ENCODE assay signal across 13 mouse cellular contexts in the genomic region with DNA sequence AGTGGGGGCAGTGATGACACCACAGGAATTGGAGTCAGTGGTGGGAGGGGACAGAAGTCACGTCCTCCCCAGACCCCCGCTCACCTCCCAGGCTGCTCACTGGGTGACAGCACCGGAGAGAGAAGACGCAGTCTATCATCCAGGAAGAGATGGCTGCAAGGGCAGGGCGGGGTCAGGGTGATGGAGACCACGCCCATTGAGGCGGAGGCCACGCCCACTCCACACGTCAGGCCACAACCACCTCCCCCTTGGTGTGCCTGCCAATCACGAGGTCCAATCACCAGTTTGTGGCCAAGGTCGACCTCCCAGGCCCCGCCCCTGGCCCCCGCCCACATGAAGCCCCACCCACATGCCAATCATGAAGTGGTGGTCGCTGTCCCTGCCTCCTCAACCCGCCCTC. TPM values are rescaled to one million over a fixed set of nuclear protein-coding genes. Genes with fewer than 3 reads are reported as not detected.
DNase-seq lines count a peak whose midpoint lies in the region; ATAC-seq and TF ChIP-seq lines count a peak whose summit lies in the region.
"Had no signal": no experiment of that assay in that cellular context is flagged by ENCODE, and none has a peak within 500 bp of the region (broad histone marks: within the 10 kb centered on the region; RNA-seq: fewer than 3 reads in every experiment).

No protein-coding gene starts in this region.

- TF ChIP-seq CTCF in lung, postnatal 0 days (IDR thresholded peaks at IDR 0.05) = no peak

- peaks cover 4% of the 10 kb centered on the region; the same call in 1 of the 2 replicates for H3K9me3 ChIP-seq in lung, postnatal 0 days (ENCODE audit: low read length)
- peaks cover 79% of the 10 kb centered on the region for H3K9me3 ChIP-seq in embryonic facial prominence, embryonic 10.5 days

- no peaks in the 10 kb centered on the region for H3K4me1 ChIP-seq in lung, postnatal 0 days (ENCODE audit: insufficient read depth, low read depth, low read length)
- H3K4me1 ChIP-seq in embryonic facial prominence, embryonic 10.5 days = no peaks in the 10 kb centered on the region
- H3K4me1 ChIP-seq: forebrain, embryonic 13.5 days; neural tube, embryonic 15.5 days had no signal

- no peak overlapping the region for H3K27ac ChIP-seq in lung, postnatal 0 days (ENCODE audit: low read length)
- no peak overlapping the region for H3K27ac ChIP-seq in embryonic facial prominence, embryonic 10.5 days (replicated peaks)
- H3K27ac ChIP-seq: forebrain, embryonic 13.5 days; neural tube, embryonic 15.5 days had no signal

- H3K9ac ChIP-seq in lung, postnatal 0 days (replicated peaks; ENCODE audit: low read depth) = no peak overlapping the region
- H3K9ac ChIP-seq: forebrain, embryonic 13.5 days; neural tube, embryonic 15.5 days had no signal

- 78% methylated on average over 15 of the region's 15 CpGs for WGBS in lung, postnatal 0 days
- 79% methylated on average over 14 of the region's 15 CpGs for WGBS in embryonic facial prominence, embryonic 10.5 days

- no peak for ATAC-seq in cerebellum, adult (ENCODE audit: insufficient number of reproducible peaks, low FRiP score, low TSS enrichment)
- ATAC-seq in lung, postnatal 0 days = no peak
- ATAC-seq: forebrain, embryonic 13.5 days had no signal

- no peak overlapping the region for H3K4me2 ChIP-seq in lung, postnatal 0 days (replicated peaks; ENCODE audit: low read depth, low read length)
- H3K4me2 ChIP-seq: forebrain, embryonic 13.5 days; heart, embryonic 11.5 days; neural tube, embryonic 15.5 days had no signal

- TF ChIP-seq EP300 in lung, postnatal 0 days (IDR thresholded peaks at IDR 0.05) = no peak

- H3K4me3 ChIP-seq in lung, postnatal 0 days (ENCODE audit: low read depth, low read length) = no peak overlapping the region
- no peak overlapping the region for H3K4me3 ChIP-seq in embryonic facial prominence, embryonic 10.5 days
- H3K4me3 ChIP-seq: forebrain, embryonic 13.5 days; neural tube, embryonic 15.5 days had no signal

- no peaks in the 10 kb centered on the region for H3K27me3 ChIP-seq in lung, postnatal 0 days (replicated peaks; ENCODE audit: insufficient read depth, low read length)
- no peaks in the 10 kb centered on the region for H3K27me3 ChIP-seq in embryonic facial prominence, embryonic 10.5 days (replicated peaks; ENCODE audit: low read depth, poor library complexity, severe bottlenecking)
- H3K27me3 ChIP-seq: forebrain, embryonic 13.5 days; neural tube, embryonic 15.5 days had no signal

- DNase-seq in cerebellum, adult 11 months = peak; percentile 23
- DNase-seq in lung, postnatal 0 days (ENCODE audit: low spot score) = peak; percentile 5
- no peak for DNase-seq in lung, postnatal 25 days (ENCODE audit: low spot score)
- peak; percentile 44 for DNase-seq in CD4-positive helper T cell, adult 2 months (ENCODE audit: low read depth, low spot score)
- peak; percentile 10 for DNase-seq in embryonic facial prominence, embryonic 10.5 days (ENCODE audit: low spot score)
- DNase-seq in kidney, postnatal 25 days = no peak
- DNase-seq in urinary bladder, adult 18-20 months (ENCODE audit: low spot score in 2 of 2) = no peak
- DNase-seq: gastrocnemius, postnatal 10 days; lung, adult 2 months had no signal

- H3K36me3 ChIP-seq in lung, postnatal 0 days (ENCODE audit: insufficient read depth, low read length) = no peaks in the 10 kb centered on the region; the same call in 1 of the 2 replicates
- H3K36me3 ChIP-seq in embryonic facial prominence, embryonic 10.5 days (replicated peaks) = peaks cover 45% of the 10 kb centered on the region

RNA-seq across cellular contexts. Expression of gene Crlf2, which starts 6.3 kb away (rescaled TPM):
- polyA plus RNA-seq in lung, postnatal 0 days (2015; fragmentation: Nextera tagmentation; extraction: Ambion mirVana) = 28.6 and 34.4 TPM in 2 replicates
- 3.7 and 4.6 TPM in 2 replicates for polyA plus RNA-seq in embryonic facial prominence, embryonic 10.5 days (2016; fragmentation: Nextera tagmentation; extraction: Ambion mirVana)

Comparison
In these comparisons a context has a peak if more than half of its experiments do, and no peak if none do; other contexts are left out.
1. DNase-seq: peak in cerebellum, adult 11 months (single experiment), lung, postnatal 0 days (single experiment), CD4-positive helper T cell, adult 2 months (single experiment) and embryonic facial prominence, embryonic 10.5 days (single experiment); none in lung, postnatal 25 days (single experiment), kidney, postnatal 25 days (0 of 2) and urinary bladder, adult 18-20 months (0 of 2).